Mouse (Mus musculus) erythroblast, embryonic 14.5 days (primary cell): Measurements from ENCODE around the gene Sec16a. TPM values are rescaled to one million over a fixed set of nuclear protein-coding genes. Genes with fewer than 3 reads are reported as not detected.

Experiments used
- H3K27me3 ChIP-seq: 2 replicates; pipeline ENCODE4 v1.6.1; 2012; ENCODE audit warnings: inconsistent platforms; ENCODE audit not compliant: control insufficient read depth
- H3K36me3 ChIP-seq: 2 replicates; pipeline ENCODE4 v1.6.1; 2012; ENCODE audit warnings: mild to moderate bottlenecking, inconsistent platforms; ENCODE audit not compliant: control insufficient read depth
- H3K4me1 ChIP-seq: 2 replicates; pipeline ENCODE4 v1.6.1; 2012; ENCODE audit warnings: inconsistent platforms; ENCODE audit not compliant: control insufficient read depth
- H3K4me3 ChIP-seq: replicated peaks from 2 replicates; pipeline ENCODE3; 2012; ENCODE audit warnings: moderate library complexity, mild to moderate bottlenecking, inconsistent platforms
- H3K9me3 ChIP-seq: 2 replicates; pipeline ENCODE4 v1.6.1; 2012; ENCODE audit warnings: low read length, inconsistent platforms, mixed read lengths; ENCODE audit not compliant: control insufficient read depth
- GATA1 ChIP-seq: IDR thresholded peaks from 2 replicates; pipeline ENCODE4 v1.6.1; 2012; ENCODE audit warnings: low read length, inconsistent platforms, mixed read lengths
- TAL1 ChIP-seq: IDR thresholded peaks from 3 replicates; pipeline ENCODE4 v1.6.1; 2012; ENCODE audit warnings: low read length, inconsistent platforms, mixed read lengths
- polyA plus RNA-seq: library from polyadenylated mRNA; stranded (reverse); fragments of >175 nt; gene quantifications from 2 replicates; pipeline ENCODE4 v1.2.3, GENCODE M21; 2012

The Sec16a gene
- polyA plus RNA-seq, 1 experiment = 0.67 TPM

- H3K9me3 ChIP-seq = no peaks in the 10 kb centered on the region
- H3K36me3 ChIP-seq = peaks cover 30% of the 10 kb centered on the region; the same call in 1 of the 2 replicates
- TF ChIP-seq GATA1 = no peak
- no peak for TF ChIP-seq TAL1
- H3K27me3 ChIP-seq = no peaks in the 10 kb centered on the region
- no peaks in the 10 kb centered on the region for H3K4me1 ChIP-seq
- no peak overlapping the region for H3K4me3 ChIP-seq
These were observed 30.8 kb upstream of the Sec16a start for GRCm38 (mm10) chr2:26475505-26476430.

- no peaks in the 10 kb centered on the region for H3K27me3 ChIP-seq
- no peak overlapping the region for H3K4me3 ChIP-seq
These were observed 29.9 kb upstream of the Sec16a start for GRCm38 (mm10) chr2:26474789-26475504.

GRCm38 (mm10) chr2:26472312-26473090 is 27.5 kb upstream of the Sec16a start:
- Histone ChIP-seq H3K4me1 (no peaks in the 10 kb centered on the region), H3K9me3 (no peaks in the 10 kb centered on the region), H3K4me3 (no peak overlapping the region), H3K36me3 (peaks cover 40% of the 10 kb centered on the region; the same call in 1 of the 2 replicates), H3K27me3 (no peaks in the 10 kb centered on the region)
- TF ChIP-seq TAL1 (no peak), GATA1 (no peak)

More at GRCm38 (mm10) chr2:26474789-26475504, 29.9 kb upstream of the Sec16a start:
- Histone ChIP-seq H3K4me1 (no peaks in the 10 kb centered on the region), H3K36me3 (peaks cover 36% of the 10 kb centered on the region; the same call in 1 of the 2 replicates), H3K9me3 (no peaks in the 10 kb centered on the region)
- TF ChIP-seq GATA1 = no peak
- no peak for TF ChIP-seq TAL1

GRCm38 (mm10) chr2:26471652-26472285 is 26.8 kb upstream of the Sec16a start:
- Histone ChIP-seq H3K36me3 (peaks cover 39% of the 10 kb centered on the region; the same call in 1 of the 2 replicates), H3K27me3 (no peaks in the 10 kb centered on the region), H3K4me3 (no peak overlapping the region), H3K9me3 (no peaks in the 10 kb centered on the region), H3K4me1 (no peaks in the 10 kb centered on the region)
- TF ChIP-seq TAL1 (no peak), GATA1 (no peak)

- TF ChIP-seq GATA1 (no peak), TAL1 (no peak)
- Histone ChIP-seq H3K36me3 (peaks cover 39% of the 10 kb centered on the region; the same call in 1 of the 2 replicates), H3K4me3 (no peak overlapping the region), H3K4me1 (no peaks in the 10 kb centered on the region), H3K27me3 (no peaks in the 10 kb centered on the region), H3K9me3 (no peaks in the 10 kb centered on the region)
These were observed 26.0 kb upstream of the Sec16a start for GRCm38 (mm10) chr2:26470967-26471366.

GRCm38 (mm10) chr2:26468376-26468775 is 23.4 kb upstream of the Sec16a start:
- H3K9me3 ChIP-seq = no peaks in the 10 kb centered on the region
- H3K27me3 ChIP-seq = no peaks in the 10 kb centered on the region
- H3K4me1 ChIP-seq = no peaks in the 10 kb centered on the region
- TF ChIP-seq GATA1 (no peak), TAL1 (no peak)
- peaks cover 54% of the 10 kb centered on the region; the same call in 1 of the 2 replicates for H3K36me3 ChIP-seq
- H3K4me3 ChIP-seq = no peak overlapping the region

GRCm38 (mm10) chr2:26463412-26463811 is 18.4 kb upstream of the Sec16a start:
- H3K9me3 ChIP-seq = no peaks in the 10 kb centered on the region
- no peak overlapping the region for H3K4me3 ChIP-seq
- TF ChIP-seq GATA1 = no peak
- no peak for TF ChIP-seq TAL1
- H3K4me1 ChIP-seq = peaks cover 8% of the 10 kb centered on the region
- H3K36me3 ChIP-seq = peaks cover 53% of the 10 kb centered on the region; the same call in 1 of the 2 replicates
- no peaks in the 10 kb centered on the region for H3K27me3 ChIP-seq

- peaks cover 48% of the 10 kb centered on the region; the same call in 1 of the 2 replicates for H3K36me3 ChIP-seq
- H3K9me3 ChIP-seq = no peaks in the 10 kb centered on the region
These were observed 18.0 kb upstream of the Sec16a start for GRCm38 (mm10) chr2:26462980-26463379.

More at GRCm38 (mm10) chr2:26462980-26463379, 18.0 kb upstream of the Sec16a start:
- no peaks in the 10 kb centered on the region for H3K27me3 ChIP-seq
- no peak for TF ChIP-seq TAL1
- TF ChIP-seq GATA1 = no peak
- H3K4me1 ChIP-seq = peaks cover 8% of the 10 kb centered on the region
- H3K4me3 ChIP-seq = no peak overlapping the region
